Mouse (Mus musculus): Measurements from ENCODE around the gene Il20. TPM values are rescaled to one million over a fixed set of nuclear protein-coding genes. Genes with fewer than 3 reads are reported as not detected.

The Il20 gene
- polyA plus RNA-seq (2015; fragmentation: Nextera tagmentation; extraction: Ambion mirVana), result not detected in 2 replicates

DNA sequence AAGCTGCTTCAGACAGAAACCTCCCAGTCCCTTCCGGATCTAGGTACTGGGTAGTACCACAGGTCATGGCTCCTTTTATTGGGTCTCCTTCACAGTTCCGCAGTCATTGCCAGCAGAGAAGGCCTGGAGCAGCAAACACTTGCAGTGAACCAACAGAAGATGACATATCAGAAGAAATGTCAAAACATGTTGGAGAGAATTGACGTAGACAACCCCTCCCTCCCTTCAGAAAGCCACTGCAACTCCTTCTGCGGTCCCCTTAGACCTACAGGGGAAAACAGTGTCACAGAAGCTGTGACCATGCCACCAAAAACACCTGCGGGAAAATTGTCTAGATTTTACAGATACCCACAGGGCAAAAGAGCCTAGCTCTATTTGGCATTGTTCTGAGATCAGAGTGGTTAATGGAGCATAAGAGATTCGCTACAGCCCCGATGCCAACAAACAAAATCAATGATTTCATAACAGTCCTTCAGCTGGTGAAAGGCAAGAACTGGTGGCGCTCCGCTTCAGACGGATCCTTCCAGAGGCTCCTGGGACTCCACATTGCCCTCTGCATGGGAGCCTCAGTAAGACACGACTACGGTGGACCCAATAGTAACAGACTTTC lies at the start of gene Il20:
TSS of gene Il20 (minus strand) at position 51 of the 610 bp plus-strand sequence.
- DNase-seq (ENCODE audit: low spot score), result no peak

DNA sequence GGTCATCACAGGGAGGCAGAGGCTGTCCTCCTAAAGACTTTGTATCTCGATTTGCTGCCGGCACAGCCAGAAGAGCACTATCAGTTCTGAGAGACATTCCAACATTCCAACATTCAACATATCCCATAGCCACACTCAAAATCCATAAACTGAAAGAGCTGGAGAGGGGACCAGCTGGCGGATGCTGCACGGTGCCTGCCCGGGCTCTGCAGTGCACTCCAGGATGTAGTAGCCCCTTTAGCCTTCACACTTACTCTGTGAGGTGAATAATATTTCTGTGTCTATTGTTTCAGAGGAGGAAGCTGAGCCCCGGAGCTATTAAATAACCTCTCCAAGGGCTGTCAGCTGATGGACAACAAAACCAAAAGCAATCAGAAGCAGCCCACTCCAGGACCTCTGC lies 35.7 kb upstream of the Il20 start:
- DNase-seq (ENCODE audit: low spot score), result no peak

DNA sequence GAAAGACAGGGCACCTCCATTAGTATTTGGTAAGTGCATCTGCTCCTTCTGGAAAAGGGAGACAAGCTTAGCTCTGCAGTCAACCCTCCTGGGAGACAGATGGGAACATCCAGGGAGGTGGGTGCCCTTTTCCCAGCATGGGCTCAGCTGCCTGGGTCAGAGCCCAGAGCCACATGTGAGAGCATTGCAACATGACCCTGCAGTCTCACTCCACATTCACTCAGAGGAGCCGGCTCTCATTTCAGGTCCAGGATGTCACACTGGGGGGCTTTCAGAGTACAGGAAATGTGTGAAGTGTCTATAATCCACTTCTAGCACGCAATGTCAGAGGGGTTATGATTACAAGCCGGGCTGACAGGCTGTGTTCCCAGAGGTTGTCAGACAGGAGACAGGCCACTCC lies 30.6 kb upstream of the Il20 start:
- DNase-seq (ENCODE audit: low spot score), result no peak

DNA sequence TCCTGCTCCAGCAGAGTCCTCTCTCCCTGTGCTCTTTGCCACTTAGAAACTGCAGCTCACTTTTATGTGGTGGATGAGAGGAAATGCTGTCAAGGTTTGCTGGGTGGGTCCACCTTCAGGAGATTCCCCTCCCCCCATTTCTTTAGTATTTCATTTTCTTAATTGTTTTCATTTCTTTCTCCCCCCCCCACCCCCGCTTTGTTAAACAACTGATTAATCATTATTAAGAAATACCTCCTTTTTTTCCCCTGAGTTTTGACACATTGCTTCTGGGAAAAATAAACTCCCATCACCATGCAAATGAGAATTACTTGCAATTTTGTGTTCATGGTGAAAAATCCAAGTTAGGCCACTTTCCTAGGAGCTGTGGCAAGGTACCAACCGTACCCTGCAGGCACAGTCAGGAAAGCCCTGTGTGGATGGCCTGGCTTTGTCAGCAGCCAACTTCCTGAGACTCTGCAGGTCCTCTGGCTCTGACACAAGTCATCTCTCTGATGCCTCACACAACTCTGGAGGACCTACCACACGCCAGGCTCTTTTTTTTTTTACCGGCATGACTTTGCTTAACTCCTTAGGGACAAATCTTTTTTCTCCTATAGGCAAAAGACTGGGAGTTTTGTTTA lies 28.9 kb upstream of the Il20 start, which contains the start of gene Il19:
TSS of gene Il19 (minus strand) at position 51 of the 623 bp plus-strand sequence.
- no peak for DNase-seq (ENCODE audit: low spot score)

DNA sequence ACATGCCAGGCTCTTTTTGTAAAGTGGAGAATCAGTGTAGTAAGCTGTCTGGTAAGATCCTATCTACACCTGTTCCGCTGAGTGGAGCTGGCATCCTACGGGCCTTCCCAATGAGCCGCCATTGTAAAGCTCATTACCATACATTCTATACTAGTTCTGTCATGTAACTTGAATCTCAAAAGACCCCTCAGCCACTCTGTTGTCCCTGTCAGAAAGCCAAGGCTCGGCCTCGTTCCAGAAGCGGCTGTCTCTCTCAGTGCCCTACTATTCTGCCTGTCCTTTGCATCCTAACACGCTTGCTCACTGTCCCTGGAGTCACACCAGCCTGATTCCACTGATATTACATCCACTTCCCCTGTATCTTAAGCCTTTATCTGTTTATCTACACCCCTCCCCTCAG lies 26.9 kb upstream of the Il20 start:
- DNase-seq (ENCODE audit: low spot score), result no peak

DNA sequence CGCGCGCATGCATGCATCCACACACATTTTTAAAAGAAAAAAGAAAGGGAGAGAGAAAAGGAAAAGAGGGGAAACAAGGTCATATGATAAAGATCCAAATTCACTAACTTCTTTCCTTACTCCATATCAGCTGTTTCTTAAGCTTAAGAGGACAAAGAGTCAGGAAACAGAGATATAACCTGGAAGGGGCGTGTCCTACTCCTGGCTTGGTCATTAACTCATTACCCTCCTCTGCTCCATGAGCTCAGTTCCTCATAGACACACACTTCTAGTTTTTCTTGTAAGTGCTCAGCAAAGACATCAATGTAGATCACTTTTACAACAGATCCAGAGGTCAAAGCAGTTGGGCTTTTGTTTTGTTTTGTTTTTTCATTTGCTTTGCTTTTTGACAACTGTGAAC lies 25.9 kb upstream of the Il20 start:
- DNase-seq (ENCODE audit: low spot score), result no peak

DNA sequence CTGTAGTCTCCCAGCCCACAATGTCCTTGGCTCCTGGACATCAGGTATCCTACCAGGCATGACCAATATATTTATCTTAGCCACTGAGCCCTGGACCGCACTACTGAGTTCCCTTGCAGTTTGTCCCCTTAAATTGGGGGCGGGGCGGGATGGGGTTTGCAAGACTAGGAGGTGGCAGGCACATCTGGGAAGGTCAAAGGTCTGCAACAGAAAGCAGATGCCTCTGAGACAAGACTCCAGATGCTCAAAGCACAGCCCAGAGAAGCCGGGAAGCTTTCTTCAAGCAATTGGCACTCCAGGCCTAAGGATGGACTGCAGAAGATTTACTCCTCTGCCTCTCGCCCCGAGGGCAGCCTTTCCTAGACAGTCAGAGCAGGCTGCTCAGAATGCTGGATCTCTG lies 25.1 kb upstream of the Il20 start:
- DNase-seq (ENCODE audit: low spot score), result no peak

DNA sequence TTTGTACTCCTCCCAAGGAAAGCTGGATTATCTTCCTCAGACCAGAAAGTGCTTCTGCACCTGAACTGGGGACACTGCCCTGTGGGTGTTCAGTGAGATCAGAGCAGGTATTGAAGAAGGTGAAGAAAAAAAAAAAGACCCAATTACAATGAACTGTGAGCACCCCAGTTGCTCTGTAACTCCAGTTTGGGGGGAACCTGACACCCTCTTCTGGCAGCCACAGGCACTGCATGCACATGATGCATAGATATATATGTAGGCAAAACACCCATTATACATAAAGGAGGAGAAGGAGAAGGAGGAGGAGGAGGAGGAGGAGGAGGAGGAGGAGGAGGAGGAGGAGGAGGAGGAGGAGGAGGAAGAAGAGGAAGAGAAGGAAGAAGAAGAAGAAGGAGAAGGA lies 15.2 kb upstream of the Il20 start:
- peak; percentile 29 for DNase-seq (ENCODE audit: low spot score)

DNA sequence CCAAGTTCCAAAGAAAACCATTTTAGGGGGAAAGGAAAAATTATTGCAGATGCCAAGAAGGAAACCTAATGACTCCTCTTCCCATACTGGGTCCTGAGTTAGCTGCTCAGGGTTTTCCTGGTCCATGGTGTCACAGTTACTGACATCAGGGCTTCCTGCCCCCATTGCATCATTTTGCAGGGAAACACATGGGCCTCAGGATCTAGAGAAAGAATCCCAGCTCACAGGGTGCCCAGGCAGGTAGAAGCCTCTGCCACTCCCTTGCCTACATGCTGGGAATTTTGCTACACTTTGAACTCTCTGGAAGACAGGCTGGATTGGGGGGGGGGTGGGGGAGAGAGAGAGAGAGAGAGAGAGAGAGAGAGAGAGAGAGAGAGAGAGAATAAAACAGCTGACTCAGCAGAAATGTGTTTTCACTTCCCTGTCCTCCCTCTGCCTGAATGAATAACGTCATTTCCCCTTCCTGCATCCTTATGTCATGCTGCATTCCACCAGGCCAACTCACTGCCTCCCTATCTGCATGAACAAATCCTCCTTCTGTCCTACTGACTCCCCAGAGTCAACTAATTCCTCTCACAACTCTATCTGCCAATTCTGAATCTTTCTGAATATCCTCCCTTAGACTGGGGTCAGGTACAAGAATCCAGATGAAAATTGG lies 7.2 kb upstream of the Il20 start:
- DNase-seq (ENCODE audit: low spot score), result no peak

DNA sequence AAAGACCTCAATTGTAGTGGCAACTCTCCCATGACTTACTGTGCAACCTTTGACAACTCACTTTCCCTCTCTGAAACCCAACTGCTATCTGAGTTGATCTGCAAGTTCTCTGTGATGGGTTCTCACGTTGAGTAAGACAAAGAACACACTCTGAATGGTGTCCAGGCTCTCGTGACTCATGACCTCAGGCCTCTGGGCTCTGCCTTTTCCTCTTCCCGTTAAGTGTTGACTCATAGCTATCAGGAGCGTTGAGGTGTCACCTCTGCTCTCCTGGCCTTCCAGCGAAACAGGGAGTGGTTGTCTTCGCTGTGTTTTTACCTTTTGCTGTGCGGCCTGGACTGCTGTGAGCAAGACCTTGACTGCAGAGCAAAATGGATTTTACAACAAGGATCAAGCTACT lies 8.7 kb downstream of the Il20 start:
- DNase-seq (ENCODE audit: low spot score), result no peak

DNA sequence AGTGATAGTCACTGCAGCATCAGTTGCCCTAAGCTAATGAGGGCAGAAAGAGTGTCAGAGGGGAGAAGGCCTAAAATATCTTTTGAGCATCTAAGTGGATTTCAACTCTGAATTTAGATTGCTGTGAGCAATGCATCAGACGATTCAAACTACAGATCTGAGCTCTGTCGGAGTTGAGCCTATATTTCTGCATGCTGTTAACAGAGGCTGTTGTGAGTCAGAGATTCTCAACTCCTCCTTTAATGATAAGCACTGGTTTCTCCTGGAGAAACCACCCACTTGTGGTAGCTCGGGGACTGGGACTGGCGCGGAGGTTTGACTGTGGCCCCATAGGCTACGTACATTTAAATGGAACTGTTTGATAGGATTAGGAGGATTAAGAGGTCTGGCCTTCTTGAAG lies 16.8 kb downstream of the Il20 start:
- DNase-seq (ENCODE audit: low spot score), result no peak

DNA sequence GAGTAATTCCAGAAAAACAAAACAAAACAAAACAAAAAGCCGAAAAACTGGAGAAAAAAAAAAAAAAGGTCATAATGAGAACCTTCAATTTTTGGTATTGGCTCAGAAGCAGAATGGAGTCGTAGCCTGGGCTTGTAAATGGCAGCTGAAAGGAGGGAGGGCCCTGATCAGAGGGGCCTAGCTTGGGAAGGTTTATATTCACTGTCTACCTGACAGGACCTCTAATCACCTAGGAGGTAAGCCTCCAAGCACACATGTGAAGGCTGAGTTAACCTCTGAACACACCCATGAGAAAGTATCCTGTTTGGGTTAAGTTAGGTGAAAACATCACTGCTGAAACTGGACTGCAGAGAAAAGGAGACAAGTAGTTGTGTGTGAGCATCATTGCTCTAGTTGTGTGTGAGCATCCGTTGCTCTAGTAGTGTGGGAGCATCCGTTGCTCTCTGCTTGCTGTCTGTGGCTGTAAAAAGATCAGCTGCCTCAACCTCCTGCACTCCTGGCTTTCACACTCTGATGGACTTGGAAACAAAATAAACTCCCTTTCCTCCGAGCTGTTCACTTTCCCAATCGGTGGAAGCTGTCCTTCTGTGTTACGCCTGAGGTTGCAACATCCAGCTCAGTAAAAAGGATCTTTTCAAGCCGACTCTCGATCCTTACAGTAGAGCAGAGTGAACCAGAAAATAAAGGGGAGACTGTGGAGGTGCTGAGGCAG lies 17.8 kb downstream of the Il20 start:
- DNase-seq (ENCODE audit: low spot score), result no peak

DNA sequence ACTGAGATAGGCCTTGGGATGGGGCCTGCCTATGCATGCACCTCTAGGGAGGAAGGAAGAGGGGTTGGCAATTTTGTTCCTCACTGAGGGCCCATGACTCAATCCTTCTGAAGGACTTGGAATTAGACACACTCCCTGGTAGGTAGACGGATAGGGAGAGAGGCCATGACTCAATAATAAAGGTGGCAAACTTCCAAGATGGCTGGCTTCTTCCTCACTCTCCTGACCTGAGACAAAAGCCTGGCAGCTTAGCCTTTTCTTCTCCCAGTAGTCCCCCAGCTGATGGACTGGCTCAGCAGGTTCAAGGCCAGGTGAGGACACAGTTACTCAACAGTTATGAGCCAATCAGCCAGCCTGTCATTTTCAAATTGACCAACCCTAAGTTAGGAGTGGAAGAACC lies 18.8 kb downstream of the Il20 start:
- no peak for DNase-seq (ENCODE audit: low spot score)

DNA sequence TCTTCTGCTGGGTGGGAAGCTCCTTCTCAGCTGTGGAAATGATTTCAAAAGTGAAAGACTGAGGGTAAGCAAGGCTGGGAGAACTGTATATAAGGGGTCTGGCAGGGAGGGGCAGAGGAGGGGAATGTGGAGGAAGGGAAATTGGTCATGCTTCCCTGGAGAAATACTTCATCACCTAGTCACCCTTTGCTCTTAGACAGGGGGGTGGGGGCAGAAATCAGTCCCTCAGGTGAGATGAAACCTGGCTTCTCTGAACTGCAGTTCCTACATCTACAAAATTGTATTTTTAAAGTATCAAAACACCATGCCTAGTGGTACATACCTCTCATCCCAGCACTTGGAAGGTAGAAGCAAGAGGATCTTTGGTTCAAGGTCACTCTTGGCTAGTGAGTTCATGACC lies 23.9 kb downstream of the Il20 start, which contains the start of gene Il24:
TSS of gene Il24 (minus strand) at position 101 of the 400 bp plus-strand sequence.
- no peak for DNase-seq (ENCODE audit: low spot score)

DNA sequence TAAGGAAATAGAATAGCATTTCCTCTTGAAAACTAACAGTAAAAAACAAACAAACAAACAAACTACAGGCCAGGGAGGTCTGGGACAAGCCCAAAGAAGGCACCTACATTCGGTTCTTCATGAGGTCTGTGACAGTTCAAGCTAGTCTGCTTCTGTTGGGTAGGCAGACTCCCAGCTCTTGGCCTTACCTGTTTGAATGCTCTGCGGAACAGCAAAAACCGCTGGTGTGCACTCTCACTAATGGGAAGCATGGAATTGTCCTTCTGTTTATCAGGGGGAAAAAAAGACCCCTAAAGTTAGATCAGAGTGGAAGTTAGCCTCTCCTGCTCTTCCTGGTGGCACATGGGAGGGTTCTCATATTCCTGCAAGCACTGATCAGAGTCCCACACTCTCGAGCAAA lies 28.1 kb downstream of the Il20 start:
- no peak for DNase-seq (ENCODE audit: low spot score)

DNA sequence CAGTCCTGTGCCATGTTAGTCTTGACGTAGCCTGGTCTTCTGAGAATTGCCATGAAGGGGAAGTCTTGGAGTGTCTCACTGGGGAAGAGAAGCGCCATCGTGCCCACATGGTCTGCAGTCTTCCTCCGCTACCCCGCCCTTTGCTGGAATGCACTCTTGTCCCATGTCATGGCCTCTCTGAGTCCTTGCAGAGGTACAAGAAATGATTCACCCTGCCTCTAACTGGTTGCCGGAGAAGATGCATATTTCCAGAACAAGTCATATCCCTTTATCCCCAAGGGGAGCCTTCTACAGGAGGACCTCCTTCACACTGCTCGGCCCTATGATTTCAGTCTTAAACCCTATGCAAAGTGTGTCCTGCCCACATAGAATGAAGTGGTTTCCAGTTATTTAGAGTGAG lies 31.3 kb downstream of the Il20 start:
- no peak for DNase-seq (ENCODE audit: low spot score)

DNA sequence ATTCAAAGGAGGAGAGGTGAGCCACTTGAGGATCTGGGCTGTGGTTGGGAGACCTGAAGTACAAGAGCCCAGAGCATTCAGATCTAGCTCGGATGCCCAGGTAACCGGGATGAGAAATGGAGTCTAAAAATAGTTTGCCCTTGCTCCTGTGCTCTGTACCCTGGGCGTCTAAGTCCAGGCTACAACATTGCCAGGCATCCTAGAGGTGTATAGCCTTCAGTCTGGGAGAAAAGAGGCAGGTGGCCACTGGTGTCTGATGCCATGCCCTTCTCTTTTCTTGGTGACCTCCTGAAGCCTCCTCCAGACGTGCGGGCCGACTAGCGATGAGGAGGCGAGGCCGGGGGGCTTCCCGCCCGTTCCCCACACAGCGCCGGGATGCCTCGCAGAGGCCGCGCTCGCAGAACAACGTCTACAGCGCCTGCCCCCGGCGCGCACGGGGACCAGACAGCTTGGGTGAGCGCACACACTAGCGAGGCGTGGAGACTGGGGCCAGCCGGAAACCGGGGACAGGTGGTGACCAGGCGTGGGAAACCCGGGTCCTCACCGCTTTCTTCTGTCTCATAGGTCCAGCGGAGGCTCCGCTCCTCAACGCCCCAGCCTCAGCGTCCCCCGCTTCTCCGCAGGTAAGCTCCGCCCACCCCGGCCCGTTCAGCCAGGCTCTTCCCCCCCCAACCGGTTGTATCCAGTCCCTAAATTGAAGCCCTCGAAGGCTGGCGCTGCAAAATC lies 33.2 kb downstream of the Il20 start:
- peak; percentile 31 for DNase-seq (ENCODE audit: low spot score)

DNA sequence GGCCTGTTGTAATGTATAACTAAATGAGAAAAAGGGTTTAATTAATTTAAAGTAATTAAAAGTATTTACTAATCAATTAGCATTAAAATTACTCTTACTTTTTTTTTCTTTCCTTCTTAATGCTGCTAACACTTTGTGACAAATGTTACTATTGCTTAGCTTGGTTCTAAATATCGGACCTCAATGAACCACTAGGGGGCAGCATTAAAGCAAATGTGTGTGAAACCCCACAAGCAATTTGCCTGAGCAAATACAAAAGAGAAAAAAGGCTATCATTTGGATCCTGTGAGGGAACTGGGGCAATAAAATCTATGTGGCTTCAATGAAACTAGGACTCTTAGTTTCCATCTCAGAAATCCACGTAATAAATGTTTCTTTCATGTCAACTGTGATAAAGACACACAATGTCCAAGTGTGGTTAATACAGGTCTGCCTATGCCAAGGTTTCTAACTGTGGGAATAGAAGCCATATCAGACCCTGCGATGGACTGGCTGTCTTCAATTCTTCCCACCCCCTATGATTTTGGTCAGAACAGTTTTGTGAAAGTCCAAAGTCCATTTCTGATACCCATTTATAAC lies 34.2 kb downstream of the Il20 start:
- DNase-seq (ENCODE audit: low spot score), result peak; percentile 78

DNA sequence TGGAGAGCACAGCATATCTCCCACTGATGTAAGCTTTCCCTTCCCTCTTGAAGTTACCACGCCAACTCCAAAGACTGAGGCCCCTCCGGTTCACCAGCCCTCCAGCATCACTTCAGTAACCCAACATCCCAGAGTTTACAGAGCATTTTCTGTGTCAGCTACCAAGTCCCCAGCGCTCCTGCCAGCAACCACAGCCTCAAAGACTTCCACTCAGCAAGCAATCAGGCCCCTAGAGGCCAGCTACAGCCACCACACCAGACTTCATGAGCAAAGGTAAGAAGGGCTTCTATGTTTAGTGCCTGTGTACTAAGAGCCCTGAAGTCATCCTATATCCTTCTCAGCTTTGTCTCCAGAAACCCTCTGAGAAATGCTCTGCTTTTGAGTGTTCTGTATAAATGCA lies 35.3 kb downstream of the Il20 start:
- DNase-seq (ENCODE audit: low spot score), result no peak

DNA sequence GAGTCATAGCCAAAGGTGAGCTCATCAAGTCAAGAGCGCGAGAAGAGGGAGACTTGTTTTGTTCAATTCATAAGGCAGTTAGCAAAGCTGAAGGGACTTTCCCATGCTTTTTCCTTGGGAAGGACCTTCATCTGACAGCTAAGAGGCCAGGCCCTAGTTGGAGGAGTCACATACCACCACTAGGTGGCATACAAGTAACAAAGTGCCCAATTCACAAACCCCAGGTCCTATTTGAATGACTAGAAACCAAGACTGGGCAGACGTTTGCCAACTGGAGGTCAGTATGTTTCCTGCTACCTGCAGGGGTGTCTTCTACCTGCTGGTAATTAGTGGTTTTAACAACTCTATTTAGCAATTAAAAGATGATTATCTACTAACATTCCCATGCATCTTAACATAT lies 36.1 kb downstream of the Il20 start:
- DNase-seq (ENCODE audit: low spot score), result peak; percentile 26

DNA sequence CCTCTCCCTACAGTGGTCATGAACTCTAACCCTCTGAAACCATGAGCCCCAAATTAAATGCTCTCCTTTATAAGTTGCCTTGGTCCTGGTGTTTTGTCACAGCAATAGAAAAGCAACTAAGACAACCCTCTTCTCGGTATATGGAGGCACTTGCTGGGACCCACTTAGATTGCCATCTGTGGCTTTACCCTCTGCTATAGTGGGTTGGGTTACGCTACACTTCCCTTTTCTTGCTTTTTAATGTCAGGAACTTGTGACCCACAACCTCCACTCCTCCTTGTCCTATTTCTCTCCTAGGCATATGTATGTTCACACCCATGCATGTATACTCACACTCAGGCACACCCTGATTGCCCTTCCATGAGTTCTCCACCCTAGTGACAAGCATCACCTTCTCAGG lies 38.3 kb downstream of the Il20 start:
- no peak for DNase-seq (ENCODE audit: low spot score)

Measured in thymus, postnatal 0 days (tissue).